Mouse (Mus musculus) leukemia stem cell, adult 10-12 weeks (primary cell): Measurements from ENCODE around the gene Slain2. TPM values are rescaled to one million over a fixed set of nuclear protein-coding genes. Genes with fewer than 3 reads are reported as not detected.

Source experiments
- polyA plus RNA-seq: library from polyadenylated mRNA; stranded (reverse); fragments of >175 nt; gene quantifications from 2 replicates; pipeline ENCODE4 v1.2.3, GENCODE M21; 2012; ENCODE audit warnings: low replicate concordance

Gene Slain2
- polyA plus RNA-seq: 8.7 and 15.6 TPM in 2 replicates

DNA sequence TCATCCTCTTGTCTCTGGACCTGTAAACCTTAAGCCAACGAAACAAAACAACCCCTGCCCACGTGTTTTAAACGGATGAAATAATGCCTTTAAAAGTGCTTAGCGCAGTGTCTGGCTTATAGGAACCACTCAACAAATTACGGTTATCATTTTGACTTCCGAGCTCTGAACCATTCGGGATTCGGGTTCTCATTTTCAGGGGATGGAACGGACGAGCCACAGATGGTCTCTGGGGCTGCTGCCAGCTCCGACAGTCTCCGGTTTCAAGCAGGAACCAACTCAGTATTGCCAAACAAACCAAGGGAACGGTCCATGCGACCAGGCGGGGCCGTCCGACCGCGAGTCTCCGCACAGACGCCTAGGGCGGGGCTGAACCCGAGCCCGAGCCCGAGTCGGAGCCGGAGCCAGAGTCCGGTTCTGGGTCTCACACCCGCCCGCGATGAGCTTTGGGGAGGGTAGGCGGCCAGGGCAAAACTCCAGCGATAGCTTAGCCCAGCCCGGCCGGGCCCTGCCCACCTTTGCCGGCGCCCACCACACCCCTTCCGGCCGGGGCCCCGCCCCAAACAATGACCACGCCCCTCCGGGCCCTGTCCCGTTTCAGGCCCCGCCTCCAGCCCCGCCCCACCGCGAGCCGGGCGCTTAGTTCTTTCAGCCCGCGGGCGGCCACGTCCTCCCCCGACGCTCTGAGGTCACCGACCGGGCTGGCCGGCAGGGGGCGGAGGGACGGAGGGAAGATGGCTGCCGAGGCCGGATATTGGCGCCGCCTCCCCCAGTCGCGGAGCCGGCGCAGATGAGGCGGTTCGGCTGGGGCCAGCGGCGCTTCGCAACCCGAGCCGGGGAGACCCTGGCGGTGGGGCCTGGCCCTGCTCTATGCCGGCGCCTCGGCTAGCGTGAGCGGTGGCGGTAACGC lies at the start of gene Slain2:
Gene Slain2 (plus strand): TSS at position 657 of the 910 bp plus-strand sequence.

DNA sequence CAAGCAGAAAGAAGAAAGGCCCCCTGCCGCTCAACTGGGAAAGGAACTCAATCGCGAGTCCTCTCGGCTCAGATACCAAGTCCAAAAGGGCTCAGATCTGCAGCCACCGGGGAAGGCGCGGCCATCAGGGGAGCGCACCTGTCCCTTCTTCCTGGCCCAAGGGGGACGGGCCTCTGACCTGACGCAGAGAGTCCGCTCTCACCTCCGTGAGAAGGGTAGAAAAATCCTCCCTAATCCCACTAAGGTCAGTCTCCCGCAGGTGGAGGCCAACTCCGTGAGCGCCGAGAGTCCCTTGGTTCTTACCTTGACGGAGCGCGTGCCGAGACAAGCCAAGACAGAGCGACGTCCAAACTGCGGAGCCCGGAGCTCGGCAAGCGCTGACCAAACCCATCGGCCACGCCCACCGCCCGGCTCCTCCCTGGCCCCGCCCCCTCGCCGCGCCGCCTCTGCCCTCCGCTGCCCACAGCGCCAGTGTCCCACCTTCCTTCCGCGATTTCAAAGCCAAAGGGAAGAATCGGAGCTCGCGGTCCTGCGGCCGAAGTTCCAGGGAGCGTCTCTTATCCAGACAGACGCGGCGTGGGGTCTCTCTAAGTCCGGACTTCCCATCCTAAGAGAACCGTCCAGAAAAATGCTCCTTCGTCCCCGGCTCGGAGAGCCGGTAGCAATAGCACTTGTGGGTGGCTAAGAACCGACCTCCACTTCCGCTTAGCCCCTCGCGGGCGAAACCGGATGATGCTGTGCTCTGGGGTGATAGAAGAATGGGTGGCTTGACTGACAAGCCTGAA lies 45.8 kb upstream of the Slain2 start, which contains the start of gene Tec:
Gene Tec (minus strand): TSS at position 393 of the 785 bp plus-strand sequence.

DNA sequence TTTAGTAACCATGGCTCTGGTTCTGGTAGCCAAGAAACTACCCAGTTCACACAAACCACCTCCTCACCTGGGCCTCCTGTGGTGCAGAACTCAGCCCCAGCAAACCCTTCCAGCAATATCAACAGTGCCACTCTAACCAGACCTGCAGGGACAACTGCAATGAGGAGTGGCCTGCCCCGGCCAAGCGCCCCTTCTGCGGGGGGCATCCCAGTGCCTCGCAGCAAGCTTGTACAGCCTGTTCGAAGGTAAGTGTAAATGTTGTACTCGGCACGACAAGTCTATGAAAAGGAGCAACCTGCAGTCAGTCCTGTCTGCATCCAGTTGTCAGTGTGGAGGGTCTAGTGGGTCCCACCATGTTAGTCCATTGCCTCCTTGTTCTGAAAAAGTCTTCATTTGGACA lies 60.5 kb downstream of the Slain2 start, which contains the start of gene Gm10135:
Gene Gm10135 (minus strand): TSS at position 101 of the 400 bp plus-strand sequence.

DNA sequence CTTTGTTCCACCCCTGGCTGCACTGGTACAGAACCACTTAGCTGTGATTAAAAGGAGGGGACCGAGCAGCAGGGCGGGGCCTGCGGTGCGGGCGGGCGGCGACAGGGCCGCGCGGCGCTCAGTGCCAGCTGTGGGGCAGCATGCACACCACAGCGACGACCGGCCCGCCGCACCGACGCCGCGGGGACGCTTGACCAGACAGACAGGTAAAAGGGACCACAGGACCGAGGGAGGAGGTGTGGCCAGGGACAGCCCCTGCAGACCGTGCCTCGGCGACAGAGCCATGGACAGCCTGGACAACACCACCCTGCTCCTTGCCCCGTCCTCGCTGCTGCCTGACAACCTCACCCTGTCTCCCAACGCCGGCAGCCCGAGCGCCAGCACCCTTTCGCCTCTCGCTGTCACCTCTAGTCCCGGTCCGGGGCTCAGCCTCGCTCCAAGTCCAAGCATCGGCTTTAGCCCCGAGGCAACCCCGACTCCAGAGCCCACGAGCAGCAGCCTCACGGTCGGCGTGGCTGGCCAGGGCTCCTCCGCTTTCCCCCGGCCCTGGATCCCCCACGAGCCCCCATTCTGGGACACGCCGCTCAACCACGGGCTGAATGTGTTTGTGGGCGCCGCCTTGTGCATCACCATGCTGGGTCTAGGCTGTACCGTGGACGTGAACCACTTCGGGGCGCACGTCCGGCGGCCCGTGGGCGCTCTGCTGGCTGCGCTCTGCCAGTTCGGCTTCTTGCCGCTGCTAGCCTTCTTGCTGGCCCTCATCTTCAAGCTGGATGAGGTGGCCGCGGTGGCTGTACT lies 92.9 kb downstream of the Slain2 start, which contains the start of gene Slc10a4:
Gene Slc10a4 (plus strand): TSS at position 100 of the 798 bp plus-strand sequence.

Other genes starting within 250 kb of the Slain2 start
- gene Txk, start 161.5 kb upstream of the Slain2 start, polyA plus RNA-seq: 0.25 TPM in 1 of 2 replicates, not detected in the other
- 0.19 and 0.63 TPM in 2 replicates for gene Tec, start 45.8 kb upstream of the Slain2 start, polyA plus RNA-seq
- gene Gm10135, start 60.4 kb downstream of the Slain2 start, polyA plus RNA-seq: not detected in 2 replicates
- gene Slc10a4, start 92.6 kb downstream of the Slain2 start, polyA plus RNA-seq: not detected in 2 replicates